Mouse (Mus musculus): Measurements from ENCODE around the gene Gm11037. TPM values are rescaled to one million over a fixed set of nuclear protein-coding genes. Genes with fewer than 3 reads are reported as not detected.
A peak's percentile ranks its signal among the peaks of the same experiment; 100 is the strongest.

Gm11037 gene
- total and polyA plus RNA-seq, 2 experiments from 2014 or later = not detected

DNA sequence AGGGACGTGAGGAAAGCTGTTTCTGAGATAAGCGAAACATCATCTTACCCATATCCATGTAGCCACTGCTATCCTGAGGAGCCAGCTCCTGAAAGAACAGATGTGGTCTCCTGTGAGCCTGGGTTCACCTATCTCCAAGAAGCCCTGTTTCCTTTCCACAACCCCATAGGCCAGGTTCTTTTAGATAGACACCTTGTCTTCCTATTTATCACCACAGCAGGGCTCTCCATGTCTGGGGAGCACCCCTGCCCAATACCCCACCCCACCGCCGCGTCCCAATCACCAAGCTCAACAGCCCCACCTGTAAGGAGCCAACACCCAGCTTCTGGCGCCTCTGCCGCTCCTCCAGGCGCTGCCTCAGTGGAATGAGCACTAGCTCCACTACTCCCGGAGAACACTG lies 39.0 kb downstream of the Gm11037 start:
- WGBS = 62% methylated on average over 9 of the region's 9 CpGs
- Histone ChIP-seq H3K4me2 (ENCODE audit: low read depth, low read length, poor library complexity, severe bottlenecking) (no peak overlapping the region), H3K4me3 (ENCODE audit: low read depth, low read length) (no peak overlapping the region), H3K36me3 (ENCODE audit: insufficient read depth, low read length) (no peaks in the 10 kb centered on the region; the same call in 1 of the 2 replicates), H3K4me1 (ENCODE audit: insufficient read depth, low read length) (peaks cover 18% of the 10 kb centered on the region), H3K9me3 (ENCODE audit: low read length) (no peaks in the 10 kb centered on the region), H3K27me3 (ENCODE audit: insufficient read depth, low read length) (peaks cover 11% of the 10 kb centered on the region), H3K27ac (ENCODE audit: low read depth, low read length) (no peak overlapping the region), H3K9ac (replicated peaks; ENCODE audit: low read length, poor library complexity, severe bottlenecking) (no peak overlapping the region)
- ATAC-seq (ENCODE audit: low FRiP score) = no peak
- no peak for DNase-seq (ENCODE audit: low spot score)
- no peak for TF ChIP-seq CTCF (IDR thresholded peaks at IDR 0.05)

DNA sequence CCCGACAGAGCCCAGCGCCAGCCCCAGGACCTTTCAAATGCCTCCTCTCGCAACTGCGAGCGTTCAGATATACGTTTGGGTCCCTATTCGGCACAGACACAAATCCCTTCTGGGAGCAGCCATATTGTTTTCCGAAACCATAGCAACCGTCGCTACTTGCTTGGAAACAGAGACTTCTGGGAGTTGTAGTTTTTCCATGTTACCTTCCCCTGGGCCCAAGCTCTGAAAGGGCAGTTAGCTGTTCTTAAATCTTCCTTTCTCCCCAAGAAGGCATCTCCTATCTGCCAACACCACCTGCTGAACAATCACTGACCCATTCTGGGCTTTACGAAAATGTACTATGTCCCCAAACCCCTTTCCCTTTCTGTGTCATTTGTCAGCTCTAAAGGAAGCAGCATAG lies 41.4 kb downstream of the Gm11037 start:
- Histone ChIP-seq H3K36me3 (ENCODE audit: insufficient read depth, low read length) (no peaks in the 10 kb centered on the region; the same call in 1 of the 2 replicates), H3K4me1 (ENCODE audit: insufficient read depth, low read length) (peaks cover 34% of the 10 kb centered on the region), H3K4me2 (ENCODE audit: low read depth, low read length, poor library complexity, severe bottlenecking) (peak overlapping the region; percentile 96), H3K9ac (replicated peaks; ENCODE audit: low read length, poor library complexity, severe bottlenecking) (peak overlapping the region; percentile 46; the same call in 1 of the 2 replicates), H3K27ac (ENCODE audit: low read depth, low read length) (no peak overlapping the region), H3K9me3 (ENCODE audit: low read length) (no peaks in the 10 kb centered on the region), H3K27me3 (ENCODE audit: insufficient read depth, low read length) (peaks cover 11% of the 10 kb centered on the region), H3K4me3 (ENCODE audit: low read depth, low read length) (peak overlapping the region; percentile 46)
- DNase-seq (ENCODE audit: low spot score) (peak; percentile 91), ATAC-seq (ENCODE audit: low FRiP score) (0 out of 2 replicates have a peak, but pooled peaks have one; percentile 10)
- TF ChIP-seq CTCF (IDR thresholded peaks at IDR 0.05) = no peak
- WGBS = 5% methylated on average over 11 of the region's 11 CpGs

DNA sequence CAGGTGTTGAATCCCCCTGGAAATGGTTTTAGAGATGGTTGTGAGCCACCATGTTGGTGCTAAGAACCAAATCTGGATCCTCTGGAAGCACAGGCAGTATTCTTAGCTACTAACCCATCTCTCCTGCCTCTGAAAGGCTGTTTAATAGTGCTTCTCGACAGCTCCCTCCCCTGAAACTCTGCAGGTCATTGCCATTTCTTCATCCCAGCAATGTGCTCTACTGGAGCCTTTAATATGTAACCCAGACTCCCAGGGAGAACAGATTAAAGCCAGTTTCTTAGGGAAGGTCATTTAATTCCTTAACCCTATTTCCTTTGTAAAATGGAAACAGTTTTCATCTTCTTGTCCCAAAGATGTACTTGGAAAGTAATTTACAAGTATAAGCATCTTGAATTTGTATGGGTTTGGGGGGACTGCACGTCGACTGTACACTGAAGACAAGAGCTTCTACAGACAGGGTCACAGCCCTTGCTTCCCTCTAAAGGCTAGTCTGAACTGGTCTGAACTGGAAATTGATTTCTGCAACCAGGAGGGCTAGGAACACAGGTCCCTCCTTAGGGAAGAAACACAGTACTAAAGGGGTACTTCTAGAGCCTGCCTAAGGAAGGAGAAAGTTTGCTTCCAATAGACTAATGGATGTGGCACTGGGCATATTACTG lies 42.1 kb downstream of the Gm11037 start:
- TF ChIP-seq CTCF (IDR thresholded peaks at IDR 0.05) = no peak
- WGBS = 59% methylated on average over 3 of the region's 3 CpGs
- H3K9ac ChIP-seq (replicated peaks; ENCODE audit: low read length, poor library complexity, severe bottlenecking) = no peak overlapping the region
- H3K9me3 ChIP-seq (ENCODE audit: low read length) = no peaks in the 10 kb centered on the region
- no peaks in the 10 kb centered on the region; the same call in 1 of the 2 replicates for H3K36me3 ChIP-seq (ENCODE audit: insufficient read depth, low read length)
- no peak overlapping the region for H3K4me3 ChIP-seq (ENCODE audit: low read depth, low read length)
- H3K27ac ChIP-seq (ENCODE audit: low read depth, low read length) = no peak overlapping the region
- ATAC-seq (ENCODE audit: low FRiP score) (no peak), DNase-seq (ENCODE audit: low spot score) (no peak)
- H3K27me3 ChIP-seq (ENCODE audit: insufficient read depth, low read length) = peaks cover 11% of the 10 kb centered on the region
- H3K4me1 ChIP-seq (ENCODE audit: insufficient read depth, low read length) = peaks cover 34% of the 10 kb centered on the region
- H3K4me2 ChIP-seq (ENCODE audit: low read depth, low read length, poor library complexity, severe bottlenecking) = no peak overlapping the region

DNA sequence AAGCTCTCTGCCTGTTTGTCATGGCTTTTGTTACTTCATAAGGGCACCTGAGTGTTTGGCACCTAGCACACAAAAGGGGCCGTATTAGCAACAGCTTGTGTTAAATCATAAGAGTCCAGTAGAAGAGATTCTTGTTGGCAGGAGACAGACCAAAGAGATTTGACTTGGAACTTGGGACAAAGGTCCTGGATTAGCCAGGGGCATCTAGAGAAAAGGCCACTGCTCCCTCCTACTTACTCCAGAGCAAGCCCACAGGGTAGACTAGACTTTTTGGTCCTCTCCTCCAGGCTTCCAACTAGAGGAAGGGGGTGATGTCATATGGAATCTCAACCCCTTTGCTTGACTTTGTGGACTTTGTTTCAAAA lies 42.6 kb downstream of the Gm11037 start:
- Histone ChIP-seq H3K4me1 (ENCODE audit: insufficient read depth, low read length) (peaks cover 34% of the 10 kb centered on the region), H3K4me3 (ENCODE audit: low read depth, low read length) (no peak overlapping the region), H3K27ac (ENCODE audit: low read depth, low read length) (no peak overlapping the region), H3K36me3 (ENCODE audit: insufficient read depth, low read length) (no peaks in the 10 kb centered on the region; the same call in 1 of the 2 replicates), H3K9me3 (ENCODE audit: low read length) (no peaks in the 10 kb centered on the region), H3K4me2 (ENCODE audit: low read depth, low read length, poor library complexity, severe bottlenecking) (no peak overlapping the region), H3K27me3 (ENCODE audit: insufficient read depth, low read length) (peaks cover 11% of the 10 kb centered on the region), H3K9ac (replicated peaks; ENCODE audit: low read length, poor library complexity, severe bottlenecking) (no peak overlapping the region)
- 86% methylated on average over 1 of the region's 1 CpGs for WGBS
- ATAC-seq (ENCODE audit: low FRiP score) (no peak), DNase-seq (ENCODE audit: low spot score) (no peak)
- no peak for TF ChIP-seq CTCF (IDR thresholded peaks at IDR 0.05)

DNA sequence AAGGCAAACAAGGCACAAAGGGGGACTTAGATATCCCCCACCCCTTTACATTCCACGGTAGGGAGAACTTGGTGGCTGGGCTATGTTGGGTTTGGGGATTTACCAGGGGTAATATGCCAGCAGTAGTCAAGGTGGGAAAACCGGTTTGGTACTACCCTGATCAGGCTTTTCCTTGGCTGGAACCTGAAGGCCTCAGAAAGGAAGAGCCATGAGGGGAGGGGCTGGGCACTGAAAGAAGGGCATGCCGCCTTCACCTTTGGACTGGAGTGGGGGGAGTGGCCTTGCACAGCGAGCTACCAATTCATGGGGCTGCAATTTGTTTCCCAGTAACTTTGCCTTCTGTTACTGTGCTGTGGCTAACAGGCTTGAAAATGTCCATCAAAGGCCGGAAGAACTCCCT lies 43.2 kb downstream of the Gm11037 start:
- Histone ChIP-seq H3K4me1 (ENCODE audit: insufficient read depth, low read length) (peaks cover 34% of the 10 kb centered on the region), H3K9me3 (ENCODE audit: low read length) (no peaks in the 10 kb centered on the region), H3K36me3 (ENCODE audit: insufficient read depth, low read length) (no peaks in the 10 kb centered on the region; the same call in 1 of the 2 replicates), H3K27ac (ENCODE audit: low read depth, low read length) (no peak overlapping the region), H3K9ac (replicated peaks; ENCODE audit: low read length, poor library complexity, severe bottlenecking) (no peak overlapping the region), H3K27me3 (ENCODE audit: insufficient read depth, low read length) (peaks cover 11% of the 10 kb centered on the region), H3K4me2 (ENCODE audit: low read depth, low read length, poor library complexity, severe bottlenecking) (no peak overlapping the region), H3K4me3 (ENCODE audit: low read depth, low read length) (no peak overlapping the region)
- TF ChIP-seq CTCF (IDR thresholded peaks at IDR 0.05) = no peak
- 67% methylated on average over 5 of the region's 5 CpGs for WGBS
- DNase-seq (ENCODE audit: low spot score) = no peak
- ATAC-seq (ENCODE audit: low FRiP score) = no peak

DNA sequence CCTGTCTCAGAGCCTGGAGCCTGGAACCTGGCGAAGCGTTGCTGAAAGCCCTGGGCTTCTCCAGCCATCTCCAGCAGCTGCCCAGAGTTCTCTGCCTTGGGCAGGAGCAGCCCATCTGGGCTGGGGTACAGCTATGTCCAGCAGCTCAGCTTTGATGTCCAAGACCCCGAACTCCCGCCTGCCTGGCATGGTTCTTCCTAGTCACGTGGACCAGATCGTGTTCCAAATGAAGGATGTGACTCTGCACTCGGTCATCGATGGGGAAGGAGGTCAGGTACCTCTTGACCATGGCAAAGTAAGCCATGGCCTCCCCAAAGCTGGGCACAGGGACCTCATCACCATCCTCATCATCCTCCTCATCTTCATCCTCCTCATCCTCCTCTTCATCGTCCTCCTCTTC lies 44.6 kb downstream of the Gm11037 start:
- peaks cover 34% of the 10 kb centered on the region for H3K4me1 ChIP-seq (ENCODE audit: insufficient read depth, low read length)
- H3K9ac ChIP-seq (replicated peaks; ENCODE audit: low read length, poor library complexity, severe bottlenecking) = peak overlapping the region; percentile 24; the same call in 1 of the 2 replicates
- 70% methylated on average over 9 of the region's 9 CpGs for WGBS
- DNase-seq (ENCODE audit: low spot score) = no peak
- H3K4me3 ChIP-seq (ENCODE audit: low read depth, low read length) = peak overlapping the region; percentile 55
- no peak for TF ChIP-seq CTCF (IDR thresholded peaks at IDR 0.05)
- no peaks in the 10 kb centered on the region for H3K36me3 ChIP-seq (ENCODE audit: insufficient read depth, low read length)
- H3K27ac ChIP-seq (ENCODE audit: low read depth, low read length) = no peak overlapping the region
- peak overlapping the region; percentile 96 for H3K4me2 ChIP-seq (ENCODE audit: low read depth, low read length, poor library complexity, severe bottlenecking)
- no peaks in the 10 kb centered on the region for H3K27me3 ChIP-seq (ENCODE audit: insufficient read depth, low read length)
- H3K9me3 ChIP-seq (ENCODE audit: low read length) = no peaks in the 10 kb centered on the region
- ATAC-seq (ENCODE audit: low FRiP score) = no peak

Measured in midbrain, postnatal 0 days (tissue).